Mouse (Mus musculus): ENCODE measurements at regions not wholly inside any gene's neighbourhood (a gene's known extent, or its start where the extent isn't known, plus 50 kb on each side); places are given as distances from the start of the nearest gene placed in this dataset.
A peak's percentile ranks its signal among the peaks of the same experiment; 100 is the strongest.

DNA sequence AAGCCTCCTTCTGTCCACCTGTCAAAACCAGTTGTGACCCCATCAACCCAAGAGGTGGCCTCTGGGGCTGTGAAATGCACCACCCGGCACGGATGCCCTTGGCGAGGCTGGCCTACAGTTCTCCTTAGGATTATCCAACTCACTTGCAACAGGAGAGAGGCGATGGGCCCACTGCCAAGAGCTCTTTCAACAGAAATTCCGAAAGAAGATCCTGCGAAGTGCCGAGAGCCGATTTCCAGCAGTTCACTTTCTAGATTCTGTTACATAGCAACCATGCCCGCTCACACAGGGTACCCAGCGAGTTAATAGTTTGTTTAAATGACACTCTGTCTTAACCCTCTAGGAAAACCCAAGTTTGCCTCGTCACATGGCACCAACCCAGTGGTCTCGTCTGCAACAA, 234.8 kb upstream of the Kazn start:
- DNase-seq (ENCODE audit: low spot score in 2 of 2), result peak; percentile 17 to 36

DNA sequence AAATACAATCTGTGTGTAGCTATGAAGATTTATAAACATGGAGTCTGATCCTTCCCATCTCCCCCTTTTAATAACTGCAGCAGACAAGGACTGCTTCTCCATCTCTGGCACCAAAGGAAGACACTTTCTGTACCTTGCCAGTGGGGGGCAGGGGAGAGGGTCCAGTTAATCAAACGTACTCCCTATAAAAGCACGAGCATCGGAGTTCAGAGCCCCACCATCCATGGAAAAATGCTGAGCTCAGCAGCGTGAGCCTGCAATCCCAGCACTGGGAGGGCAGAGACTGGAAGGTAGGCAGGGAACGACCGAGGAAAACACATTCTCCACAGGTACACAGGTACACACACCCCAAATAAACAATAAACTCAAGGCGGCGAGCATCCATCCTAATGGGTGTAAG, 234.1 kb upstream of the Kazn start:
- no peak for DNase-seq (ENCODE audit: low spot score in 2 of 2)

DNA sequence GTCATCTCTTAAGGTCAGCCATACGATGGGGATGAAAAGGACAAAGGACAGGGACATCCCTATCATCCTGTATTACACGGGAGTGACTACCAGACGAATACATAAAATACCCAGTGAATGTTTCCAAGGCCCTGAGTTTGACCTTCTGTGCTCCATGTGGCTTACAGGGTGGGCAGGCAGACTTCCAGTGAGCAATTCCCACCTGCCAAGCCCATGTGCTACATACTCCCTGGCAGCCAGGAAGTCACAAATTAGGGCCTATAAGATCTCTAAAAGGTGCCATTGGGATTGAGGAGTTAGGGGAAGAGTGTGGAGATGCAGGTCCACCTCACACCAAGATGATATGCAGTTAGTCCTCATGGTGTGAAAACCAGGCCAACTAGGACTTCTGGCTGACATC, 233.1 kb upstream of the Kazn start:
- DNase-seq (ENCODE audit: low spot score in 2 of 2), result no peak

DNA sequence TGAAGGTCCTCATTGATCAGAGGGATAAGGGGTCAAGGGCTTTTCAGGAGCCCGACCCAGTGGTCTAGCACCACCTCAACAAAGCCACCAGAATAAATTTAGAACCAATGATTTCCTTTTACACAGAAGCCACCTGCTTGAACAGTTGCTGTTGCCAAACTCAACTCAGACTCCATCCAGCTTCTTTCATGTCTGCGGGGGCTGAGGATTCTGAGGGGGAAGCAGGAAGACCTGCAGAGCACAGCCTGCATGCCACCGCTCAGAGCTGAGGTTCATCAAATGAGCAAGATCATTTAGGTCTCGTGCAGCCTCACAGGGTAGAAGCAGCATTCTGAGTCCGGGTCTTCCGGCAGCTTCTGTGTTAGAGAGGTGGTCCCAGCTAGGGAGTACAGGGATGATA, 231.6 kb upstream of the Kazn start:
- peak; percentile 21 to 40 for DNase-seq (ENCODE audit: low spot score in 2 of 2)

DNA sequence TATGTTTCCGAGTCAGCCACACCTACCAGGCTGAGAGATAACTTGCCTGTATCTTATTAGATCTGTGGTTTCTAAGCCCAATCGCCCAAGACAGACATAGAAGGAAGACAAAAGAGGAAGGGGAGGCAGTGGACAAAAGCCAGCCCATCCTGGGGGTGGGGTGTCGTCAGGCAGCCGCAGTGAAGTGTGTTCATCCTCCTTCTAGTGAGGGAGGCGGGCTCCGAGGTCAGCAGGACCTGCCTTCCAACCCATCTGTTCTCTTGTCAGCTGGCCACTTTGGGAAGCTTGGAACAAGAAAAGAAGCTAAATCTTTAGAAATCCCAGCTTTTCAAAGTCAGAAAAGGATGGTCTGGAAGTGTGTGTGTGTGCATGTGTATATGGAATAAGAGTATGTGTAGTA, 228.7 kb upstream of the Kazn start:
- DNase-seq (ENCODE audit: low spot score in 2 of 2), result no peak

DNA sequence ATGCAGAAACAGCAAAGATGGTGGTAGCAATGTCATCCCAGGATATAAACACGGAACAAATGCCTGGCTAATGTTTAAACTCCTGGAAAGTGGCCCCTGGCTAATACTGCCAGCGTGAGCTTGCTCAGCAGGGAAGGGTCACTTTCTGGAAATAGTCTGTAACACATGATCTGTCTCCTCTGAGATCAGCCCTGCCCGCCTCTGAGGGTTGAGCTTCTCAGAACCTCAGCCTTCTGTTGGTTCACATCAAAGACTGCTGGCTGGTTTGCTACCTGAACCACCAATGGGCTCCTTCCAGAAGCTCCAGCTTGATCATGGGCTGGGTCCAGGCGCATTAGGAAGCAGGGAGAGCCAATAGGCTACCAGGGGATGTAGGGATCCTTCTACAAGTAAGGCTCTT, 226.0 kb upstream of the Kazn start:
- no peak for DNase-seq (ENCODE audit: low spot score in 2 of 2)

DNA sequence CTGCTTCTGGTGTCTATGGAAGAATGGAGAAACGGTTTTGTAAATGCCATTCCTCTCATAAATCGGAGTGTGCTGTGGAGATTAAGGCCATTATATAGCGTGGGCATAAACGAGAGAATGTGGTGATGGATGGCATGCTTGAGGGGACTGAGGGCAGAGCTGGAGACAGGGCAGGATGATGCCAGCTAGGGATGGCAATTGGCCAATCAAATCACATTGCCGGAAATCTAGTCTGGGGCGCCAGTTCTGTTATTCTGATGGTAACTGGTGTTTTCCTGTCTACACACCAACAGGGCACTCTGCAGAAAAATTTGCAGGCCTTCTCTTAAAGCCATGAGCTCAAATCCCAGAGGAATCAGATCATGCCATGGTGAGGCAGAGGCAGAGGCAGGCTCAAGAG, 224.9 kb upstream of the Kazn start:
- no peak for DNase-seq (ENCODE audit: low spot score in 2 of 2)

DNA sequence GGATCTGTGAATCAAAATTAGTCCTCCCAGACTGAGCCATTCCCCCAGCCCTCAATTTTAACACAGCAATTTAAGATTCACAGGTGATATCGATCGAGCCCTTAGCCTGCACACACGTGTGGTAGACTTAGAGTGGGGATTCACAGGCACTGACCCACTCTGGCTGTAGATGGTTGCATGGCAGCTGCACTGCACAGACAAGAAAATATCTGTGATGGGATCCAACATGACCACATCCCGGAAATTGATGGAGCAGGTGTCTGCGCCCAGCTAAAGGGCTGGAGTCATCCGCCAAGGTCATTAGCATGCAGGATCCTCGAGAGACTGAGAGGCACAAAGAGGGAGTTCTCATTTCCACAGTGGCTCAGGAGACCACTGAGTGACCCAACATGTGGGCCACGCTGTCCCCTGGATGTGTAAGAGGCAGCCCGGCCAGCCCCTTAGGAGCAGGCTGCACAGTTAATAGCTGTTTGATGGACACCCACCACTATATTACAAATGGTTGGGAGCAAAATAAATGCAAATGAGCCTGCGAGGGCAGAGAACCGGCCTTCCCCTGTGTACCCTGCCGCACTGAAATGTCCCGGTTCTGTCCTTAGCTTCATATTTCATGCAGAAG, 221.4 kb upstream of the Kazn start:
- no peak for DNase-seq (ENCODE audit: low spot score in 2 of 2)

DNA sequence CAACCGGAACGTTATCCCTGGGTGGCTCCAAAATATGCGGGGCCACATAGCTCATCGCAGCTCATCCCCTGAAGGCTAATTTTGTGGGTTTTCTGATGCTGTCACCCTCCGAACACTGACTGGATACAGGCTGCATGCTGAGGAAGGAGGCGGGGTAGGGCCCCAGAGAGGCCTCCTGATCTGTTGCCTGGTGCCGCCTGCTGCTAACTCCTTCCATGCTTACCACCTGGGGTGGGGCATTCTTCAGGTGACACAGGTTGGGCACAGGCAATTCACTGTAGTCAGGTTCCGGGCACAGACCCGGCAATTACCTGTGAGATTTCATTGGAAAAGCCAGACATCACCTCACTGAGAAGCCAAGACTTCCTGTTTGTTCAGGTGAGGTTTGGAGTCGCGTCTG, 213.4 kb upstream of the Kazn start:
- no peak for DNase-seq (ENCODE audit: low spot score in 2 of 2)

DNA sequence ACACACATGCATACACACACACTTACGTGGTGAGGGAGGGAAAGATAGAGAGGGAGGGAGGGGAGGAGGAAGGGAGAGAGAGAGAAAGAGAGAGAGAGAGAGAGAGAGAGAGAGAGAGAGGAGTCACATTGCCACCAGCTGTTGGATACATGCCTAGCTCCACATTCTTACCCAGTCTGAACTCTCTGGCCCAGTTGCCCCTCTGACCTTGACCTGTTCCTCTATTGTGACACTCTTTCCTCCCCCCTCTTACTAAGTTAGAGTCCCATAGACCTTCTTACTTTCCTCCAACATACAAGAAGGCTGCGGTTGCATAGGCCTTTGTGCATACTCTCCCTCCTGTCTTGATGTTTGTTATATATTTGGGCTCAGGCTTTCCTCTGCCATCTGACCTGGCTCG, 211.7 kb upstream of the Kazn start:
- DNase-seq (ENCODE audit: low spot score in 2 of 2), result no peak

DNA sequence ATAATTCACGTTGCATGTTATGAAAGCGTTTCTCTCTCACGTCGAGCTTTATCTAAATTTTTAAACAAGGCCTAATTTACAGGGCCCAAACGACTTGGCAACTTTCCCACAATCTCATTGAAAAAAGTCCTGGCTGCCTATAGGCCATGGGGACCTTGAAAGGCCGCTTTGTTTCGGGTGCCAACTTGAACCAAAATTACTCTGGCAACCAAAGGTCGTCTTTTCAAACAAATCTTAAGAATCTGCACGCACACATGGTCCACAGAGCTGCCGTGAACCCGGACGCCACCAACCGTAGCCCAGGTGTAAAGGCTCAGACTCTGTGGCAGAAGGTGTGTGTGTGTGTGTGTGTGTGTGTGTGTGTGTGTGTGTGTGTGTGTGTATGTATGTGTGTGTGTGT, 210.5 kb upstream of the Kazn start:
- no peak for DNase-seq (ENCODE audit: low spot score in 2 of 2)

DNA sequence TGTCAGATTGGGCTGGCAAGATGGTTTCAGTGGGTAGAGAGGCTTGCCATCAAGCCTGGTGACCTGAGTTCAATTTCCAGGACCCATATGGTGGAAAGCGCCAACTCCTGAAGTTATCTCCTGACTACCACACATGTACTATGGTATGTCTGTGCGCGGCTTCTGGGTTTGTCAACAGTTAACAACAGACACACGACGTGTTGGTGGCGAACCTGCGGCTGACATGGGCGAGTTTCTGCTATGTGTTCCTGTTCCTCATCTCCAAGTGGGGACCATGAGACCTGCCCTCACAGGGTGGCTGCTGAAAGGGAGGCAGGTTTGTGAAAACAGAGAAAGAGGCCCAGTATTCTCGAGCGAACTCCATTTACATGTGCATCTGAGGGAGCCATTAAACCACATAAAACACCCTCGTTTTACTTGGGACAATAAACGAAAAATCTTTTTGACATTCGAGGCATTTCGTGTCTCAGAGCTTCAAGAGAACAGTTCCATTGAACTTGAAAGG, 210.0 kb upstream of the Kazn start:
- DNase-seq (ENCODE audit: low spot score in 2 of 2), result no peak

DNA sequence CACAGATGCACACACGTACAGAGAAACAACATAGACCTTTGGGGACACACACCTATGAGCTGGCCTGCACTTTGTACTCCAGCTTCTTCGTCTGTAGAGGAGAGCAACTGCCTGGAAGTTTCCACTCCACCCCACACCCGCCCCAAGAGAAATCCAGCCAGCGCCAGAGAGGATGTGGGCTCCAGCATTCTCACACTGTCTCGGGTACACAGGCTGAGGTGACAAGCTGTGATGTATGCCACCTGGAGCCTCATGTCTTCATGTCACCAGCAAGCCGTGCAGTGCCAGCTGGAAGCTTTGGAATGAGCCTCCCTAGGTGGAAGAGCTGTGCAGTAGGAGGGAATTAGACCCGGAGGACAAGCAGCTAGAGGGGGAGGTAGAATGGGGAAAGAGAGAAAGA, 208.3 kb upstream of the Kazn start:
- peak; percentile 18 to 28 for DNase-seq (ENCODE audit: low spot score in 2 of 2)

DNA sequence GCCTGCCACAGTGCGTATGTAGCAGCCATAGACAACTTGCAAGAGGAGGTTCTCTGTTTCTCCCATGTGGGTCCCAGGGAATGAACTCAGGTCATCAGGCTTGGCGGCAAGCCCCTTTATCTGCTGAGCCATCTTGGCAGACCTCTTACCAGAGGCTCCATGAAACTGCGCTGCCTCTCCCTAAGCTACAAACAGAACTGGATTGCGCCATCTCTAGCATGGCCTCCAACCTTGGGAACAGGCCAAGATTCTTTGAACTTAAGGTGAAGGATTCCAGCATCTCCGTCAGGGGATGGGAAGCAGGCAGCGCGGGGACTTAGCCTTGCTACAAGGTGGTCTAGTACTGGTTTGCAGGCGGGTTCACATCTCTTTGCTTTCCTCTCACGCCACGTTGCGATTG, 201.8 kb upstream of the Kazn start:
- no peak for DNase-seq (ENCODE audit: low spot score in 2 of 2)

DNA sequence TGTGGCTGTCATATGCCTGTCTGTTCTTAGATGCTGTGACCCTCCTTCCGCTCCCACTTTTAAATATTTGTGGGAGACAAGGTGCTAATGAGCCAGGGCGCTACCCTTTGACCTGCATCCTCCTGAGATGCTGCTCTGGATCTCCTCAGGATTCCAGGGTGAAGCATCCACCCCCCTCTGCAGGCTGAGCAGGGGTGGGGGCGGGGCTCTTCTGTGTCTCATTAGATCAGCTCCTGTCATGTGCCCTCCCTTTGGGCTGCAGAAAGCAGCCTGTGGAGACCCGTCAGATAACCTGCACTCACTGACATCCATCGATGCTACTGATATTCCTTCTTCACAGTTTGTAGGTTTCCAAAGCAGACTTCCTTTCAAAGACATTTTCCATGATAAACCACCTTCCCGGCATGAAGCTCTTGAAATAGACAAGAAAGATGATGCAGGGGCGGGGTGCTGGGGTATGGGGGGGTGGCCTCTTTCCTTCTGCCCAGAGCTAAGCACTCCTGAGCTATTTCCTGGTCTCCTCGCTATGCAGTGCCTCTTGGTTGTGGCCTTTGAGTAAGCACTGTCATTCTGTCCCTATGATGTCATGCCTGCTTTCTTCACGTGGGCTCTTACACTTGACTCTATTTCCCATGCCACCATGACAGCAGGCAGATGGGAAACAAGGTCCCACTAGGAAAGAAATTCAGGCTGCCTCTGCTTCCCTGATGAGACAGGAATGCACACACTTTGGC, 200.4 kb upstream of the Kazn start:
- no peak for DNase-seq (ENCODE audit: low spot score in 2 of 2)

DNA sequence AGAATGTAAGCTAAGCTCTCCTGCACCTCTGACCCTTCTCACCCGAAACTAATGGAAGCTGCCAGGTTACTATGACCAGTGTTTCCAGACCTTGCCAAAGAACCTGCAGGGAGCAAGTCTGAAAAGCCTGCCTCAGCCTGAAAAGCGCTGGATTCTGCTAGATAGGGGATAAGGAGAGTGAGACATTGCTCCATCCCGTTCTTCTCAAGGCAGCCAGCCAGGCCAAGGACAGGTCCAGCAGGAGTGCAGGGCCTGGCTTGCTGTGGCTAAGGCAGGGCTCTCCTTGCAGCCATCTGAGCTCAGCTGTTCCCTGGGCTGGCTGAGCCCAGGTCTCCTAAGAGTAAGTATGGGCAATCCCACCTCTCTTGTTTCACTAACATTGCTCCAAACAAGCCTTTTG, 185.4 kb upstream of the Kazn start:
- no peak for DNase-seq (ENCODE audit: low spot score in 2 of 2)

DNA sequence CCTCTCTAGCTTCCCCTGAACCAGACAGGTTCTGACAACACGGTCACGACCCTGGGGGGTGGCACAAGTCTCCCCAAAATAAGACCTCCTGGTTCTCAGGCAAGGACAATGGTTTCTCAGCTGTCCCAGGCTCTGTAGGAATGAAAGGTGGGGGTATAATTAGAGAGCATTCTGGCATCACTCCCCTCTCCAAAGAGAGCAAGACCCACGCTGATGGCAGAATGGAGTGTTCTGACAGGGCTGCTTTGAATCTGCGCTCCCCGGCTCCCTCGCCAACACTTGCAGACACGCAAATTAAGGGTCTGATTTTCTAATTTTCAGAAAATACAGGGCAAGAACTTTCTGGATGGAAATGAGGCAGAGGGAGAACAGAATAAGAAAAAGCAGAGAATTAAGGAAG, 181.2 kb upstream of the Kazn start:
- no peak for DNase-seq (ENCODE audit: low spot score in 2 of 2)

DNA sequence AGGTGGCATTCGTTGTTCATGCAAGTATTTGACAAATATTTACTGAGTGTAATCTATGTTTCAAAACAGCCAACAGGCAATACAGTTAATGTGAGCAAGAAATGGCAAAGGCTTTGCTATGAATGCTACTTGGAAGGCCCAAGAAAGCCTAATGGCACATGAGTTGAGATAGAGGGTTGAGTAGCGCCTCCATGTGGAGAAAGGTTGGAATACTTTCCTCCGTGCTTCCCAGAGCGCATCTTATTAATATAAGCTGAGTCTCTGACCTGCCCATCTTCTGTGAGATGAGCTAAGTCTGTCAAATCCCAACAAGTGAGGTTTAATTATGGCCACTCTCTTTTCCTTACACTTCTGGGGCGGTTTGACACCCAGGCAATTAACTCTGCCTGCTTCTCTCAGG, 175.7 kb upstream of the Kazn start:
- no peak for DNase-seq (ENCODE audit: low spot score in 2 of 2)

DNA sequence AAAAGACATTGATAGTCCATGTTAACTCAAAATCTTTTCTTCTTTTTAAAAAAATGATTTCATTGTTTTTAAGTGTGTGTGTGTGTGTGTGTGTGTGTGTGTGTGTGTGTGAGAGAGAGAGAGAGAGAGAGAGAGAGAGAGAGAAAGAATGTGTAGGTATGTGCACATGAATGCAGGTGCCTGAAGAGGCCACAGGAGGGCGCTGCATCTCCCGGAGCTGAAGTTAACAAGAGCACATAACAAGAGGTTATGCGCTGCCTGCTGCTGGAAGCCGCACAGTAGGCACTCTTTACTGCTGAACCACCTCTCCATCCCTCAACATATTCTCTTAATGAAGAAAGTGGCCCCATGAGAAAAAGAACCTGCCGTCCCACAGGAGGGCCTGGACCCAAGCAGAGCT, 172.6 kb upstream of the Kazn start:
- DNase-seq (ENCODE audit: low spot score in 2 of 2), result no peak

DNA sequence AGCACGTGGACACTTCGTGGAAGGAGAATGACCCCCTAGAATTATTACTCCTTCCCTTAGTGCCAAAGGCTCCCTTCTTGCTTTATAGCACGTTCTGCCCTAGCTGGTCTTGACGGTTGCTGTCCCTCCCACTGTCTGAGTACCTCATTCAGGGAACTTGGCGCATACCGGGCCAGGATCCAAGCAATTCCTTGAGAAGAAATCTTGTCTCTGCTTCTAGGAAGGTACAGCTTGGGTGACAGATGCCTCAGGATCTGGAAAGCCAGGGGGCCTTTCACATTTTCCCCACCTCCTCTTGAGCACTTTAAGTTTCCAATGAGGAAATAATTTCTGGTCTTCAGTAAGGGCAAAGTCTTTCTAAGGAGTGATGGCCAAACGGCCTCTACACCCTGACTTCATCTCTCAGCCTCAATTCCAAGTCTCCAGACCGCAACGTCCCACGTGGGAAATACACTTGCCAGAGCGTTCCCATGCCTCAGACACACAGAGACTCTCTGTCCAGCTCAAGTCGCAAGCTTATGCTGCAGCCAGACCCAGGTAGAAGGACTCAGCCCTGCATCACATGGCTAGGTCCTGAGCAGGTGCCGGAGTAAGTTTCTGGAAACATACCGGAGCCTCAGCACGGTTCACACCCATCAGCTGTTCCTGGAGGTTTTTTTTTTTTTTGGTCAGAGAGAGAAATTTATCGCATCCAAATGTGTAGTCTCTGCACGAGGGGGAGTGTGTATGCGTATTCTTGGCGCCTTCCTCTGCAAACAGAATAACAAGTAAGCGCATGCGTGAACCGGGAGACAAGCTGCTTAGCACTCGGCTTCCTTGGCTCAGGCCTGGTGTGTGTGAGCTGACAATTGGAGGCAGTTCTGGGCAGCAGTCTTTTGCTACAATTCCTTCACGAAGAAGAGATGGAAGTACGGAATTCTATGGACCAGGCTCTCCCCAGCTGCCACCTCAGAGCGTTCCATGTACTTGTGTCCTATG, 171.7 kb upstream of the Kazn start:
- peak; percentile 69 to 75 for DNase-seq (ENCODE audit: low spot score in 2 of 2)

DNA sequence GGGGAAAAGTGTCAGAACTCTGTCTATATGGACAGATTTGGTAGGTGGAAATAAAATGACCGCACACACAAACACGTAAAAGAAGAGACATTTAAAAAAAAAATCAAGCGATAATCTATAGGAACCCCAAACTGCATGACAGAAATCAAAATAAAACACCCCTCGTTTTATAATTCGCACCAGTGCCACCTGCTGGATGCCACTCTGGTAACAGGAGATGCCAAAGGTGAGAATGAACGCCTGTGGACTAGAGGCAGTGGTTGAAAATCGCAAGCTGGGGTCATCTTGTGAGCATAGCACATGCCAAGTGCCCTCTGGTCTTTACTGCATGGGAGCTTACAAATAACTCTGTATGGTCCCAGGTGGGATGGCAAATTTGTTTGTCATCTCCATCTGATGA, 158.7 kb upstream of the Kazn start:
- no peak for DNase-seq (ENCODE audit: low spot score in 2 of 2)

DNA sequence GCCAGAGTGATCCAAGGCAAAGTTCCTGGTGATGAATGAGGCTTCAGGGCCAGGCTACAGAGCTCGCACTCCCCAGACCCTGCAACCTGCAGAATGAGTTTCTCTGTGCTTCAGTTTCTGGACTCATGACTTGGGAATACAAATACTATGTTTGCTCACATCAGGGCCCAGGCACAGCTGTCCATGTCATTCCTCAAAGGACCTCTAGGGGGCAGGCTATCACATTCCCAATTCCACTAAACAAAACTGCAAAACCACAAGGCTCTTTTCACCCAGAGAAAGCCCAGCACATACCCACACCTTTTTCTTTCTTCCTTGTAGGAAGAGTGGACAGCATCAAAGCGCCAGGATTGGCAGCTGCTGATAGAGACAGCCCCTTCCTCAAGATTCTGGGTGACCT, 153.7 kb upstream of the Kazn start:
- peak; percentile 36 to 65 for DNase-seq (ENCODE audit: low spot score in 2 of 2)
